Mouse (Mus musculus) limb, embryonic 14.5 days (tissue): Measurements from ENCODE around the gene Dhrs13. TPM values are rescaled to one million over a fixed set of nuclear protein-coding genes. Genes with fewer than 3 reads are reported as not detected.
"Not testable (repeated sequence)": the region's sequence is repeated elsewhere in the genome, so short reads cannot be mapped to it uniquely, and the experiment has no call there.

Experiments
- ATAC-seq: fragments of 200-750 bp; cut with Nextera tagmentation; 2 replicates; pipeline ENCODE4 v1.8.0; 2017; ENCODE audit warnings: low read depth, moderate number of reproducible peaks, moderate TSS enrichment; ENCODE audit not compliant: low FRiP score
- DNase-seq: peaks from one replicate; pipeline ENCODE4 v3.0.0-alpha.2; 2015; ENCODE audit warnings: low spot score
- H3K27ac ChIP-seq: fragments of 300-500 bp; sonication (generic); replicated peaks from 2 replicates; pipeline ENCODE4 v1.5.1; 2014; ENCODE audit warnings: low read depth, mild to moderate bottlenecking, low read length, moderate library complexity, mixed read lengths
- H3K27me3 ChIP-seq: fragments of 300-500 bp; sonication (generic); 2 replicates; pipeline ENCODE4 v1.6.1; 2014; ENCODE audit warnings: low read length, mixed read lengths; ENCODE audit not compliant: control insufficient read depth, insufficient read depth
- H3K36me3 ChIP-seq: fragments of 300-500 bp; sonication (generic); 2 replicates; pipeline ENCODE4 v1.6.1; 2014; ENCODE audit warnings: mild to moderate bottlenecking, low read length, moderate library complexity, mixed read lengths; ENCODE audit not compliant: control insufficient read depth, insufficient read depth
- H3K4me1 ChIP-seq: fragments of 300-500 bp; sonication (generic); 2 replicates; pipeline ENCODE4 v1.6.1; 2014; ENCODE audit warnings: antibody characterized with exemption, low read length, mixed read lengths; ENCODE audit not compliant: control insufficient read depth, insufficient read depth
- H3K4me2 ChIP-seq: fragments of 300-500 bp; sonication (generic); replicated peaks from 2 replicates; pipeline ENCODE4 v1.6.1; 2014; ENCODE audit warnings: low read depth, mild to moderate bottlenecking, low read length, moderate library complexity; ENCODE audit not compliant: severe bottlenecking
- H3K4me3 ChIP-seq: fragments of 300-500 bp; sonication (generic); replicated peaks from 2 replicates; pipeline ENCODE4 v1.5.1; 2014; ENCODE audit warnings: low read length
- H3K9ac ChIP-seq: fragments of 300-500 bp; sonication (generic); 2 replicates; pipeline ENCODE4 v1.6.1; 2014; ENCODE audit warnings: mild to moderate bottlenecking, low read depth, low read length, moderate library complexity; ENCODE audit not compliant: severe bottlenecking
- H3K9me3 ChIP-seq: fragments of 300-500 bp; sonication (generic); 2 replicates; pipeline ENCODE4 v1.6.1; 2016; ENCODE audit warnings: low read length; ENCODE audit not compliant: control insufficient read depth
- POLR2A ChIP-seq: fragments of 200-500 bp; IDR thresholded peaks from 2 replicates; pipeline ENCODE4 v1.8.0; 2012; ENCODE audit warnings: inconsistent platforms, mild to moderate bottlenecking, moderate library complexity, borderline replicate concordance; ENCODE audit not compliant: insufficient read depth, insufficient read length; ENCODE audit errors: extremely low read depth
- WGBS: fragments of 180-500 bp; shearing (Covaris S2); extraction: QIAGEN DNeasy Blood & Tissue Kit; methylation state at CpG from one replicate; pipeline ENCODE4 v1.1.7; 2014; 5-methylcytosine and 5-hydroxymethylcytosine counted together
- polyA plus RNA-seq, 2 experiments: library from polyadenylated mRNA; depleted of rRNA in 1 of 2; stranded (reverse) in 1 of 2; unstranded in 1 of 2; fragments of >200 nt; fragmentation: Nextera tagmentation in 1 of 2; extraction: Ambion mirVana in 1 of 2; gene quantifications; 2 replicates each; pipeline versions ENCODE4 v1.2.1 to v1.2.3; 2012 to 2014

The Dhrs13 gene
- polyA plus RNA-seq, 2 experiments: 14.7 to 23.6 TPM

GRCm38 (mm10) chr11:78033931-78034617 is 2.0 kb downstream of the Dhrs13 start:
- H3K4me2 ChIP-seq: no peak overlapping the region
- no peaks in the 10 kb centered on the region for H3K9me3 ChIP-seq
- peaks cover 27% of the 10 kb centered on the region for H3K36me3 ChIP-seq
- peaks cover 20% of the 10 kb centered on the region for H3K4me1 ChIP-seq
- no peak overlapping the region for H3K4me3 ChIP-seq
- no peaks in the 10 kb centered on the region for H3K27me3 ChIP-seq
- H3K27ac ChIP-seq: no peak overlapping the region
- H3K9ac ChIP-seq: no peak overlapping the region
- TF ChIP-seq POLR2A: no peak
- DNase-seq: no peak
- WGBS: 92% methylated on average over 22 of the region's 23 CpGs
- no peak for ATAC-seq

- Histone ChIP-seq H3K9me3 (no peaks in the 10 kb centered on the region), H3K27me3 (no peaks in the 10 kb centered on the region), H3K9ac (no peak overlapping the region), H3K4me1 (peaks cover 17% of the 10 kb centered on the region), H3K27ac (no peak overlapping the region), H3K4me2 (no peak overlapping the region), H3K4me3 (no peak overlapping the region), H3K36me3 (peaks cover 15% of the 10 kb centered on the region)
- ATAC-seq (no peak), DNase-seq (no peak)
- WGBS: 84% methylated on average over 10 of the region's 10 CpGs
- TF ChIP-seq POLR2A: no peak
Observed at GRCm38 (mm10) chr11:78036791-78037190, 4.7 kb downstream of the Dhrs13 start.

- Histone ChIP-seq H3K4me3 (peak within 1 kb of the TSS; percentile 87), H3K27ac (peak within 1 kb of the TSS; percentile 75; the same call in 1 of the 2 replicates), H3K36me3 (peaks cover 15% of the 10 kb centered on the region), H3K27me3 (no peaks in the 10 kb centered on the region), H3K9ac (peak within 1 kb of the TSS; percentile 85), H3K4me2 (peak within 1 kb of the TSS; percentile 84), H3K4me1 (peaks cover 14% of the 10 kb centered on the region), H3K9me3 (no peaks in the 10 kb centered on the region)
- no peak for TF ChIP-seq POLR2A
- ATAC-seq (peak; percentile 84), DNase-seq (peak; percentile 52)
- 1% methylated on average over 36 of the region's 55 CpGs for WGBS
Observed at GRCm38 (mm10) chr11:78037831-78038752, 6.0 kb downstream of the Dhrs13 start, which contains the start of gene Flot2. Flot2 (plus strand) TSS chr11:78037931.

GRCm38 (mm10) chr11:78040878-78041277 is 8.8 kb downstream of the Dhrs13 start:
- DNase-seq: no peak
- Histone ChIP-seq H3K27me3 (no peaks in the 10 kb centered on the region), H3K9ac (no peak overlapping the region), H3K4me3 (no peak overlapping the region), H3K27ac (no peak overlapping the region), H3K4me1 (peaks cover 13% of the 10 kb centered on the region), H3K9me3 (no peaks in the 10 kb centered on the region), H3K4me2 (no peak overlapping the region), H3K36me3 (no peaks in the 10 kb centered on the region)
- no peak for ATAC-seq
- 68% methylated on average over 2 of the region's 2 CpGs for WGBS
- no peak for TF ChIP-seq POLR2A

- H3K9me3 ChIP-seq, ATAC-seq, DNase-seq, H3K4me3 ChIP-seq, H3K36me3 ChIP-seq, H3K27ac ChIP-seq, H3K4me2 ChIP-seq, H3K27me3 ChIP-seq, H3K9ac ChIP-seq: not testable (repeated sequence)
- WGBS: 96% methylated on average over 4 of the region's 4 CpGs
- peaks cover 12% of the 10 kb centered on the region for H3K4me1 ChIP-seq
Observed at GRCm38 (mm10) chr11:78042290-78042870, 10.3 kb downstream of the Dhrs13 start.
